Mouse (Mus musculus) mesoderm, embryonic 11.5 days (tissue): ENCODE results near the gene Pgpep1.

Experiments used
- DNase-seq: peaks from one replicate; pipeline ENCODE4 v3.0.0-alpha.2; 2012; ENCODE audit warnings: low read depth, low spot score

The Pgpep1 gene

GRCm38 (mm10) chr8:70691230-70691629, 31.0 kb upstream of the Pgpep1 start:
- no peak for DNase-seq

- DNase-seq, result no peak
These were observed 29.8 kb upstream of the Pgpep1 start for GRCm38 (mm10) chr8:70689892-70690390.

GRCm38 (mm10) chr8:70688136-70688535, 27.9 kb upstream of the Pgpep1 start:
- DNase-seq, result no peak

- no peak for DNase-seq
These were observed 27.4 kb upstream of the Pgpep1 start for GRCm38 (mm10) chr8:70687576-70687975.

GRCm38 (mm10) chr8:70684291-70684690, 24.1 kb upstream of the Pgpep1 start:
- no peak for DNase-seq

GRCm38 (mm10) chr8:70682692-70683091, 22.5 kb upstream of the Pgpep1 start:
- DNase-seq, result no peak

GRCm38 (mm10) chr8:70682193-70682592, 22.0 kb upstream of the Pgpep1 start:
- DNase-seq, result no peak

- DNase-seq, result no peak
These were observed 21.2 kb upstream of the Pgpep1 start for GRCm38 (mm10) chr8:70681410-70681809.

- DNase-seq, result no peak
These were observed 19.9 kb upstream of the Pgpep1 start for GRCm38 (mm10) chr8:70680039-70680438.

- DNase-seq, result no peak
These were observed 19.2 kb upstream of the Pgpep1 start for GRCm38 (mm10) chr8:70679404-70679803.

GRCm38 (mm10) chr8:70678679-70679078, 18.5 kb upstream of the Pgpep1 start:
- DNase-seq, result no peak

GRCm38 (mm10) chr8:70677451-70678080, 17.4 kb upstream of the Pgpep1 start:
- no peak for DNase-seq

GRCm38 (mm10) chr8:70675336-70675735, 15.1 kb upstream of the Pgpep1 start:
- no peak for DNase-seq

- DNase-seq, result no peak
These were observed 14.5 kb upstream of the Pgpep1 start for GRCm38 (mm10) chr8:70674716-70675115.

- DNase-seq, result no peak
These were observed 13.9 kb upstream of the Pgpep1 start for GRCm38 (mm10) chr8:70674109-70674508.

- peak; percentile 99 for DNase-seq
These were observed 13.1 kb upstream of the Pgpep1 start, which contains the start of gene Lsm4 for GRCm38 (mm10) chr8:70673079-70673856. Gene Lsm4, plus strand, starts transcription at chr8:70673248.

- no peak for DNase-seq
These were observed 12.3 kb upstream of the Pgpep1 start for GRCm38 (mm10) chr8:70672325-70673078.

GRCm38 (mm10) chr8:70671615-70672324, 11.6 kb upstream of the Pgpep1 start:
- no peak for DNase-seq

GRCm38 (mm10) chr8:70667071-70667470, 6.9 kb upstream of the Pgpep1 start:
- DNase-seq, result no peak

- DNase-seq, result no peak
These were observed 5.4 kb upstream of the Pgpep1 start for GRCm38 (mm10) chr8:70665599-70665998.

- DNase-seq, result no peak
These were observed 4.4 kb upstream of the Pgpep1 start for GRCm38 (mm10) chr8:70664631-70665030.

GRCm38 (mm10) chr8:70663691-70664090, 3.5 kb upstream of the Pgpep1 start:
- no peak for DNase-seq
